Mouse (Mus musculus) liver, postnatal 0 days (tissue): ENCODE results near the gene 5830473C10Rik.

Experiments used
- CTCF ChIP-seq: sonication (generic); IDR thresholded peaks from 2 replicates; pipeline ENCODE4 v1.5.1; 2016; ENCODE audit warnings: antibody characterized with exemption, low read depth
- EP300 ChIP-seq: IDR thresholded peaks from 2 replicates; pipeline ENCODE4 v1.6.1; 2016; ENCODE audit warnings: antibody characterized with exemption, low read depth, mild to moderate bottlenecking

DNA sequence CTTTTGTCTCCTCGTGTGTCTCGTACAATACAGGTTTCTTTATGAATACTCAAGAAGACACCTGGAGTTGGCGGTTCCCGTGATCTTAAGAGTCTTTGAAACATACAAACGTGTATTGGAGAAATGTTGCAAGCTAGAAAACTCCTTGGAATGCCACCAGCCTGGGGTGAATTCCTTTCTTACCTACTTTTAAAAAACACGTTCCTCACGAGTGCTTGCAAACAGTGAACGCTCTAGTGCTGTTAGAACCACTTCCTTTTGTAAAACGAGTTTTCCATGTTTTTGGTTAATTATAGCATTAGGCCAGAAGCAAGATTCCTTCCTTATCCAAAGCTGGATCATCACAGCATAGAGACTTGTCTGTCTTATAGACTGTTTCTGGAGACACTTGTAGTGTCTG, 18.6 kb downstream of the 5830473C10Rik start:
- TF ChIP-seq CTCF, result no peak
- no peak for TF ChIP-seq EP300
